ENCODE assay signal across 11 mouse cellular contexts in genomic region chr8:121750512-121750911, GRCm38 (mm10). TPM values are rescaled to one million over a fixed set of nuclear protein-coding genes. Genes with fewer than 3 reads are reported as not detected.
A peak's percentile ranks its signal among the peaks of the same experiment; 100 is the strongest.
DNase-seq lines count a peak whose midpoint lies in the region; ATAC-seq and TF ChIP-seq lines count a peak whose summit lies in the region.
"Had no signal": no experiment of that assay in that cellular context is flagged by ENCODE, and none has a peak within 500 bp of the region (broad histone marks: within the 10 kb centered on the region; RNA-seq: fewer than 3 reads in every experiment).

No protein-coding gene starts in this region.

- H3K27ac ChIP-seq in hindbrain, postnatal 0 days: no peak overlapping the region
- no peak overlapping the region for H3K27ac ChIP-seq in hindbrain, embryonic 16.5 days (ENCODE audit: low read depth, low read length)
- H3K27ac ChIP-seq in testis, adult 2 months (ENCODE audit: control insufficient read depth, insufficient read depth, low read depth, low read length): no peak overlapping the region
- H3K27ac ChIP-seq: heart, embryonic 15.5 days had no signal

- H3K36me3 ChIP-seq in hindbrain, postnatal 0 days (ENCODE audit: insufficient read depth, low read length): no peaks in the 10 kb centered on the region
- peaks cover 2% of the 10 kb centered on the region; the same call in 1 of the 2 replicates for H3K36me3 ChIP-seq in hindbrain, embryonic 16.5 days (ENCODE audit: control insufficient read depth, insufficient read depth, low read length)
- no peaks in the 10 kb centered on the region for H3K36me3 ChIP-seq in testis, adult 2 months (ENCODE audit: control insufficient read depth, insufficient read depth, low read length)
- H3K36me3 ChIP-seq: heart, embryonic 15.5 days had no signal

- DNase-seq in hindbrain, postnatal 0 days (ENCODE audit: low spot score): no peak
- no peak for DNase-seq in testis, postnatal 10 days (ENCODE audit: low spot score)
- DNase-seq in cerebellum, postnatal 36 days: peak; percentile 61 to 63
- no peak for DNase-seq in T-cell, adult 2 months (ENCODE audit: low spot score)
- DNase-seq: adrenal gland, postnatal 10 days; gastrocnemius, postnatal 14 days; kidney, postnatal 4 days had no signal

- no peak overlapping the region for H3K9ac ChIP-seq in hindbrain, postnatal 0 days (replicated peaks; ENCODE audit: low read length)
- H3K9ac ChIP-seq in hindbrain, embryonic 16.5 days (ENCODE audit: low read depth, low read length): no peak overlapping the region
- H3K9ac ChIP-seq: heart, embryonic 15.5 days had no signal

- H3K27me3 ChIP-seq in hindbrain, postnatal 0 days (ENCODE audit: insufficient read depth, low read length): no peaks in the 10 kb centered on the region
- H3K27me3 ChIP-seq in hindbrain, embryonic 16.5 days (replicated peaks; ENCODE audit: control insufficient read depth, insufficient read depth, low read length): no peaks in the 10 kb centered on the region
- no peaks in the 10 kb centered on the region for H3K27me3 ChIP-seq in testis, adult 2 months (ENCODE audit: control insufficient read depth, insufficient read depth, low read length)

- H3K4me2 ChIP-seq in hindbrain, postnatal 0 days (ENCODE audit: low read depth, low read length): no peak overlapping the region
- no peak overlapping the region for H3K4me2 ChIP-seq in hindbrain, embryonic 16.5 days (ENCODE audit: low read length)
- H3K4me2 ChIP-seq: heart, embryonic 15.5 days had no signal

- H3K9me3 ChIP-seq in hindbrain, postnatal 0 days (ENCODE audit: low read length): no peaks in the 10 kb centered on the region
- peaks cover 6% of the 10 kb centered on the region for H3K9me3 ChIP-seq in hindbrain, embryonic 16.5 days (ENCODE audit: control insufficient read depth, low read length)

- no peak for TF ChIP-seq POLR2A in testis, adult 2 months (IDR thresholded peaks at IDR 0.05; ENCODE audit: control insufficient read depth, low read depth, low read length)

- ATAC-seq in hindbrain, postnatal 0 days: no peak
- ATAC-seq in hindbrain, embryonic 16.5 days: no peak
- ATAC-seq in monocyte, adult 5-6 weeks (replicated peaks; ENCODE audit: insufficient number of reproducible peaks, low FRiP score, low TSS enrichment, poor library complexity, severe bottlenecking): no peak

- peak; percentile 39 for TF ChIP-seq CTCF in hindbrain, postnatal 0 days (IDR thresholded peaks at IDR 0.05; ENCODE audit: low read depth)
- TF ChIP-seq CTCF in testis, adult 2 months (IDR thresholded peaks at IDR 0.05; ENCODE audit: control insufficient read depth, insufficient read depth, insufficient replicate concordance, low read depth, low read length): peak; percentile 25; the same call in 1 of the 2 replicates

- no peaks in the 10 kb centered on the region for H3K4me1 ChIP-seq in hindbrain, postnatal 0 days (ENCODE audit: insufficient read depth, low read length)
- no peaks in the 10 kb centered on the region for H3K4me1 ChIP-seq in hindbrain, embryonic 16.5 days (ENCODE audit: control insufficient read depth, insufficient read depth, low read depth, low read length)
- peaks cover 2% of the 10 kb centered on the region; the same call in 1 of the 2 replicates for H3K4me1 ChIP-seq in testis, adult 2 months (ENCODE audit: control insufficient read depth, insufficient read depth, low read length)
- H3K4me1 ChIP-seq: heart, embryonic 15.5 days had no signal

- WGBS in hindbrain, postnatal 0 days: 35% methylated on average over 3 of the region's 3 CpGs
- WGBS in hindbrain, embryonic 16.5 days: 38% methylated on average over 3 of the region's 3 CpGs

- H3K4me3 ChIP-seq in hindbrain, postnatal 0 days (ENCODE audit: low read length): no peak overlapping the region
- no peak overlapping the region for H3K4me3 ChIP-seq in hindbrain, embryonic 16.5 days (ENCODE audit: low read length)
- H3K4me3 ChIP-seq in testis, adult 2 months (ENCODE audit: control insufficient read depth, low read depth, low read length): no peak overlapping the region
- H3K4me3 ChIP-seq: heart, embryonic 15.5 days had no signal

RNA-seq across cellular contexts. Expression of gene Jph3, which starts 21.1 kb away (rescaled TPM):
- 66.0 and 75.2 TPM in 2 replicates for total RNA-seq in hindbrain, postnatal 0 days (2014; rRNA removed)
- 98.3 and 102 TPM in 2 replicates for polyA plus RNA-seq in hindbrain, postnatal 0 days (2015; fragmentation: Nextera tagmentation; extraction: Ambion mirVana)
- polyA plus RNA-seq in hindbrain, embryonic 16.5 days (2015; fragmentation: Nextera tagmentation; extraction: Ambion mirVana): 106 and 118 TPM in 2 replicates
- polyA plus RNA-seq in testis, adult 2 months (2012; rRNA removed): 3.1 and 3.3 TPM in 2 replicates
- total RNA-seq in monocyte, adult 5-6 weeks (2017): not detected in 3 replicates

Comparison
In these comparisons a context has a peak if more than half of its experiments do, and no peak if none do; other contexts are left out.
1. DNase-seq: peak in cerebellum, postnatal 36 days (2 of 2); none in hindbrain, postnatal 0 days (single experiment), testis, postnatal 10 days (single experiment) and T-cell, adult 2 months (single experiment).
2. RNA of gene Jph3, which starts 21.1 kb away (polyA plus RNA-seq): 106 to 118 TPM in hindbrain, embryonic 16.5 days and 98.3 to 102 TPM in hindbrain, postnatal 0 days; 3.1 to 3.3 TPM in testis, adult 2 months; every median in the first group is over 10 times any median in the second.